Mouse (Mus musculus) R1 (cell line): Measurements from ENCODE around the gene 1700030J22Rik.

Experiments used
- DNase-seq: peaks from one replicate; pipeline ENCODE4 v3.0.0-alpha.2; 2018; ENCODE audit warnings: low read depth, low spot score

1700030J22Rik gene

GRCm38 (mm10) chr8:116978631-116979256, at the start of gene 1700030J22Rik:
Gene 1700030J22Rik, minus strand, starts transcription at chr8:116978959.
- peak; percentile 98 for DNase-seq

GRCm38 (mm10) chr8:117027601-117028000, 48.8 kb upstream of the 1700030J22Rik start:
- DNase-seq = no peak

DNA sequence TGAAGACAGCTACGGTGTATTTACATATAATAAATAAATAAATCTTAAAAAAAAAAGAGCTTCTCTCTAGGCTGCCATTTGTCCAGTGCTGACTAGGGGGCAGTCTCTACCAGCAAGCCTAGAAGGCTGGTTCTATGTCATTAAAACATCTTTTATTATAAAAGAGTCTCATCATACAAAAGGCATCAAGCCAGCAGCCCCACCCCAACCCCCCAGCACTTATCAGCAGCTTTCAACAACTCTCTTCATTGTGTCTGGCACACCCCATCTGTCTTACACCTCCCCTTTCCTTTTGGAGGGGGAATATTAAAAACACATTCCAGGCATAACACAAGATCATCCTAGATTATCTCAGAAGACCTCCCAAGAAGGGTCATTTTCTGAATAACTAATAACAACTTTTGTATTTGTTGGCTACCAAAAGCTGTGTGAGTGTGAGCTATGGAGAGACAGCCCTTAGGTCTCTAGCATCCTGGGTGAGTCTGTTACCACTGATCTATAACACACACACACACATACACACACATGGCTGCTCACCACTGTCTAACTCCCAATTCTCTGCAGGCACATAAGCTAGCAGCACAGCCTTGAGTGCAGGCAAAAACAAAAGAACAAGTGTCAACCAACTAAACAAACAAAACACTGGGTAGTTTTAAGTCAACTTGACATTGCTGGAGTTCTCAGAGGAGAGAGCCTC, 43.7 kb upstream of the 1700030J22Rik start:
- no peak for DNase-seq

- DNase-seq = peak; percentile 15
Observed at GRCm38 (mm10) chr8:117019323-117020275, 40.8 kb upstream of the 1700030J22Rik start.

DNA sequence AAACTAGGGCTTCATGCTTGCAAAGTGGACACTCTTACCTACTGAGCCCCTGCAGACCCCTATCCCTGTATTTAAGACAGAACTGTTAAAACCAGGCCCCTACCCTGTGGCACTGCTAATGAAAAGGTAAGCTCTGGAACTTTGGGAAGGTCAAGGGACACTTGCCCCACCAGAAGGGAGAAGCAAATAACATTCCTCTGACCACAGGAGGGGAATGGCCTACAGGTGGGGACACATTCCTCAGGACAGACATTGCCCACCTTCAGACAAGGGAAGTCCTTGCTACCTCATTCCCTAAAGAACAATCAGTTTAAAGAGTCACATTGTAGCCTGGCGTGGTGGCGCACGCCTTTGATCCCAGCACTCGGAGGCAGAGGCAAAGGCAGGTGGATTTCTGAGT, 39.1 kb upstream of the 1700030J22Rik start:
- DNase-seq = peak; percentile 51

DNA sequence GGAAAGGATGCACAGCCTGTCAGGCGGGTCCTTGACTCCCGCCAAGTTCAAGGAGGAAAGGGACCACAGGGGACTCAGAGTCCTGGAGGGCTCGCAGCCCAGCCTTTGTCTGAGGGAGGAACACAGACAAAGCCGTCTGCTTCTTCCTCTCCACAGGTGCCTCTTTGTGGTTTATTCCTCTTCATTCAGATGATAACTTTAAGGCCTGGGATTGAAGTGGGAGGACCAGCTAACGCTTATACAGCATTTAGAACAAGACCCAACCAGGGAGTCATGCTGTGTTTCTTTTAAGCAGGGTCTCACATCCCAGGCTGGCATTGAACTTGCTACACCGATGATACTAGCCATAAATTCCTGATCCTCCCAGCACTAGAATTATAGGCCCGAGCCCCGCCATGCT, 38.2 kb upstream of the 1700030J22Rik start:
- DNase-seq = peak; percentile 97

DNA sequence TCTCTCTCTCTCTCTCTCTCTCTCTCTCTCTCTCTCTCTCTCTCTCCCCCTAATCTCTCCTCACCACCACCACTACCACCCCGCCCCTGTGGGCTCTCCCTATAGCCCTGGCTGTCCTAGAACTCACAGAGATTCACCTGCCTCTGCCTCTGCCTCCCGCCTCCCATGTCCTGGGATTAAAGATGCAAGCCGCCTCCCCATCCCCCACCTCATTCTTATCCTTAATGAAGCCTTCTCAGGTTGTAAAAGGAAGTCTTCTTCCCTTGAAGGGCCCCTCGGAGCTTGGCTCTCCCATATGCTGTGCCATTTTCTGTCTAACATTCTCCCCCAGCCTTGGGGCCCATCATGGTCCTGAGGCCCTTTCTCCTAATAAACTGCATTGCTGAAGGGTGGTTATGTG, 36.9 kb upstream of the 1700030J22Rik start:
- peak; percentile 25 for DNase-seq

GRCm38 (mm10) chr8:117011366-117011765, 32.6 kb upstream of the 1700030J22Rik start:
- DNase-seq = no peak

- DNase-seq = no peak
Observed at GRCm38 (mm10) chr8:116994016-116994716, 15.4 kb upstream of the 1700030J22Rik start.

GRCm38 (mm10) chr8:116993095-116993867, 14.5 kb upstream of the 1700030J22Rik start, which contains the start of gene Gcsh:
Gene Gcsh, minus strand, starts transcription at chr8:116993537.
- peak; percentile 100 for DNase-seq

DNA sequence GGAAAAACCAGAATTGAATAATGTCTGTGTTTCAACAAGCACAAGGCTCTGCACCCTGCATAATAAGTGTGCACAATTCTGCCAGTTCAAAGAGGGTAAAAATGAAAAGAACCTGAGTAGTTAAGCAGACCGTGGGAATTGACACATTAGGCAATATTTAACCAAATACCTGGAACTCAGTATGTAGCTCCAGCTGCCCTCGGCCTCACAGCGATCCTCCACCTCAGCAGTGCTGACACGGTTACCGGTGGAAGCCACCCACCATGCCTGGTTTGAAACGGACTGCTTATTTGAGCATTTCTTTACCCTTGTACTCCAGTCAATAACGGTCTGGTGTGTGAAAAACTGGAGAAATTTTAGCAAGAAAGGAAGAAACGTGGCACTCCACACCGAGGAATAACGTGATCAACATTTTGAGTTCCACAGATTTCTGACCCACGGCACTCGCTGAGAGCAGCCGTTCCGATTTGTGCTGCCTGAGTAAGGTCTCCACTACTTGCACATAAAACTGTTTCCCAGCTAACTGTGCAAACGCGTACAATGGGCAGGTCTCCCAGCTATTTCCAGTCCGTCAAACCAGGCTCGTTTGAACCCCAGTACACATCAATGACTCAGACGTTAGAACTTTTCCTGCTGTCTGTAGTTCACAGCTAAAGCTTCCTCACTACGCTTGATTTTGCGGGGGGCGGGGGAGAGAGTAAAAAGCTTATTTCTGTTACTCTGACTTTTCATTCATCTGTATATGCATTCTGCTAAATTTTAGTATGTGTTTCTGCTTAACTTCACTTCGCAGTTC, 13.6 kb upstream of the 1700030J22Rik start:
- peak; percentile 25 for DNase-seq

GRCm38 (mm10) chr8:116991241-116991640, 12.5 kb upstream of the 1700030J22Rik start:
- DNase-seq = no peak

DNA sequence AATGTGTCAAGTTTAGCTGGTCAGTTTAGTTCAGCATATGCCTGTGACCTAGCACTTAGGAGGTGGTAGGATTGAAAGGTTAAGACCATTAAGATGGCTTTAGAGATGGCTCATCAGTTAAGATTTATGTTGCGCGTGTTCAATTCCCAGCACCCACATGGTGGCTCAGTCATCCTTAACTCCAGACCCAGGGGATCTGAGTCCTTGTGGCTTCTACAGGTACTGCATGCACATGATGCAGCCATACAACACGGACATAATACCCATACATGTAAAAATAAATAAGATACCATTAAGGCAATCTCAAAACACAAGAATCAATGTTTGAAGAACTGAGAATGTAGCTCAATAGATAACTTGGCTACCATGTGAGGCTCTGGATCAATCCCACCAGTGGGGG, 11.1 kb upstream of the 1700030J22Rik start:
- peak; percentile 65 for DNase-seq

- DNase-seq = peak; percentile 82
Observed at GRCm38 (mm10) chr8:116980117-116980516, 1.4 kb upstream of the 1700030J22Rik start.

DNA sequence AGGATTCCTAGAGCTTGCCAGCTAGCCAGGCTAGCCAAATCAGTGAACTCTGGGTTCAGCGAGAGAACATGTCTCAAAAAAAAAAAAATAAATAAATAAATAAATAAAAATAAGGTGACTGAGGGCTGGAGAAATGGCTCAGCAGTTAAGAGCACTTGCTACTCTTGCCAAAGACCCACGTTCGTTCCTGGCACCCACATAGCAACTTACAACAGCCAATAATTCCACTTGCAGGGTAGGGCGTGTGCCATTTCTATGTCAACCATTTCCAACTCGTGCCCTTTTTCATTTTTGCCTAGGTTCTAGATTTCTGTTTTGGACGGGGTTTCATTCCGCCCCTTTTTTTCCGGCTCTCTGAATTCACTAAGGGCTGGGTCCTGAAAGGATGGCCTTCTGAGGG, 707 bp downstream of the 1700030J22Rik start:
- DNase-seq = no peak

DNA sequence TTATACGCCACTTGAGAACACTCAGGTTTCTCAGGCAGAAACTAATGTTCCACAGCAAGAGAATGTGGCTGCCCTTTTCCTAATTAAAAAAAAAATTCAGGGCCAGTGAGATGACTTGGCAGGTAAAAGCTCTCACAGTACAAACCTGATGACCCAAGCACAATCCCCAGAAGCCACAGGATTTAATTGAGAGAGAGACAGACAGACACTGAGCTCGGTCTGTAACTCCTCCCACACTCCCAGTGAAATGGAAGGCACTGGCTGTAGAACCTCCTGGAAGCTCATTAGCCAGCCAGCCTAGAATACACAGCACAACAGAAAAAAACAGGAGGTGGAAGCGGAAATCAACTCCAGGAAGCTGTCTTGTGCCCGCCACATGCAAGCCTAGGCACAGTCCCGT, 3.2 kb downstream of the 1700030J22Rik start:
- peak; percentile 66 for DNase-seq

DNA sequence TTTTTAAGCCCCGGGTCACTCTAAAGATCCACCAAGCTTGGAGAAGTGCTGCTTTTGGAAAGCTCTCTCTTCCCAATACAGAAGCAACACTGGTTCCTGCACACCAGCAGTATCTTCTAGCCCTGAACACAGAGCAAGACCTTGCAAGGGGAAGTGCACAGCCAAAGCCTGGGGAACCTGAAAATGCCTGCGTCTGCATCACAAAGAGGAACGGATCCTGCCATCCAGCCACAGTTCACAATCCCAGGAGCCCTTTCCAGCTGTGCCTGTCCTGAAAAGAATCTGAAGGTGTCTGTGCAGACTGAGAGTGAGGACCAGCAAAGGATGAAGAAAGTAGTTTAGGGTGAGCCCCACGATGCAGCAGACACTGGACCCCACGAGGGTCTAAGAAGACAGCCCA, 3.7 kb downstream of the 1700030J22Rik start:
- peak; percentile 84 for DNase-seq

DNA sequence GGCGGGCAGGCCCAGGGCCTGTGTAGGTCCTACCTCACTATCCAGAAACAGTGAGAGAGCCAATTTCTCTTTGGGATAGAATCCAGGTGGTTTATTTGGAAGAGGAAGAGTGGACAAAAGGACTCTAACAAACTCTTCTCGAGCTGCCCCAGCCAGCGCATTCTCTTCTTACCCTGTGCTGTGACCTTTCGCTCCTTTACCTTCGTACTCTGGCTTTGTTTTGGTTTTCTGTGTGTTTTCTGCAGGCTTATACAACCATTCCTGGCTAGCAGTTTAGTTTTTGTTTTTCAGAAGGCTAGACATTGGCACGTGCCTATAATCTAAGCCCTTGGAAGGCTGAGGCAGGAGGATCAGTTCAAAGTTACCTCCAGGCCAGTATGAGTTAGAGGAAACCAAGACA, 9.2 kb downstream of the 1700030J22Rik start:
- DNase-seq = no peak

GRCm38 (mm10) chr8:116954415-116954814, 24.3 kb downstream of the 1700030J22Rik start:
- no peak for DNase-seq

- no peak for DNase-seq
Observed at GRCm38 (mm10) chr8:116952428-116952827, 26.3 kb downstream of the 1700030J22Rik start.
